Mouse (Mus musculus) liver, postnatal 0 days (tissue): Measurements from ENCODE around the gene Akap3.

ENCODE experiments used
- CTCF ChIP-seq: sonication (generic); IDR thresholded peaks from 2 replicates; pipeline ENCODE4 v1.5.1; 2016; ENCODE audit warnings: antibody characterized with exemption, low read depth
- EP300 ChIP-seq: IDR thresholded peaks from 2 replicates; pipeline ENCODE4 v1.6.1; 2016; ENCODE audit warnings: antibody characterized with exemption, low read depth, mild to moderate bottlenecking

DNA sequence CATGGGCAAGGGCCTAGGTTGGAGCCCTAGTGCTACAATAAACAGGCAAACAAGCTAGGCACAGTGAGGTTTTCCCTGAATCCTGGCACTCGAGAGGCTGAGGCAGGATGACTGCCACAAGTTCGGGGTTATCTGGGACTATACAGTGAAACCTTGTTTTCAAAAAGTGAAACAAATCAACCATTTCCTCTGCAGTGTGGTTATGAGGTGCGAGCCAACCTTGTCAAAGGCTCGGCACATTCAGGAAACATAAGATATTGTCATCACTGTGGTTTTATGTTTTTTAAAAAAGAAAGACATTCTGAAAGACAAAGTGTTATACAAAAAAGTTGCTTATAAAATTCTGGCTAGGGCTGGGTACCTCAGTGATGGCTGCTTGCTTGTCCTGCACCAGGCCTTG is 41.4 kb upstream of the Akap3 start:
- no peak for TF ChIP-seq CTCF
- TF ChIP-seq EP300 = no peak
